Mouse (Mus musculus) intestine, postnatal 0 days (tissue): ENCODE data around the gene Nup50. TPM values are rescaled to one million over a fixed set of nuclear protein-coding genes. Genes with fewer than 3 reads are reported as not detected.
"Not testable (repeated sequence)": the region's sequence is repeated elsewhere in the genome, so short reads cannot be mapped to it uniquely, and the experiment has no call there.

Experiments
- ATAC-seq: fragments of 200-750 bp; cut with Nextera tagmentation; 2 replicates; pipeline ENCODE4 v1.8.0; 2017; ENCODE audit warnings: mild to moderate bottlenecking, moderate TSS enrichment, moderate library complexity
- H3K27ac ChIP-seq: fragments of 300-500 bp; sonication (generic); 2 replicates; pipeline ENCODE4 v1.5.1; 2014; ENCODE audit warnings: mild to moderate bottlenecking, low read depth, low read length, moderate library complexity
- H3K27me3 ChIP-seq: fragments of 300-500 bp; sonication (generic); replicated peaks from 2 replicates; pipeline ENCODE4 v1.6.1; 2014; ENCODE audit warnings: low read length, mixed read lengths; ENCODE audit not compliant: control insufficient read depth, insufficient read depth
- H3K36me3 ChIP-seq: fragments of 300-500 bp; sonication (generic); 2 replicates; pipeline ENCODE4 v1.6.1; 2014; ENCODE audit warnings: mild to moderate bottlenecking, moderate library complexity; ENCODE audit not compliant: control insufficient read depth, insufficient read depth
- H3K4me1 ChIP-seq: fragments of 300-500 bp; sonication (generic); replicated peaks from 2 replicates; pipeline ENCODE4 v1.6.1; 2014; ENCODE audit warnings: antibody characterized with exemption, low read length, mixed read lengths; ENCODE audit not compliant: control insufficient read depth, insufficient read depth
- H3K4me2 ChIP-seq: fragments of 300-500 bp; sonication (generic); replicated peaks from 2 replicates; pipeline ENCODE4 v1.6.1; 2014; ENCODE audit warnings: low read depth, mild to moderate bottlenecking, moderate library complexity
- H3K4me3 ChIP-seq: fragments of 300-500 bp; sonication (generic); 2 replicates; pipeline ENCODE4 v1.5.1; 2014; ENCODE audit warnings: low read depth, low read length
- H3K9ac ChIP-seq: fragments of 300-500 bp; sonication (generic); 2 replicates; pipeline ENCODE4 v1.6.1; 2014; ENCODE audit warnings: mild to moderate bottlenecking, low read depth, low read length
- H3K9me3 ChIP-seq: fragments of 300-500 bp; sonication (generic); 2 replicates; pipeline ENCODE4 v1.6.1; 2016; ENCODE audit warnings: mixed run types; ENCODE audit not compliant: control insufficient read depth
- CTCF ChIP-seq: sonication (generic); IDR thresholded peaks from 2 replicates; pipeline ENCODE4 v1.5.1; 2016; ENCODE audit warnings: low read depth, mild to moderate bottlenecking, control low read depth, antibody characterized with exemption, moderate library complexity
- WGBS: fragments of 180-500 bp; shearing (Covaris S2); extraction: QIAGEN DNeasy Blood & Tissue Kit; methylation state at CpG from one replicate; pipeline ENCODE4 v1.1.7; 2014; 5-methylcytosine and 5-hydroxymethylcytosine counted together
- polyA plus RNA-seq: library from polyadenylated mRNA; unstranded; fragments of >200 nt; fragmentation: Nextera tagmentation; extraction: Ambion mirVana; gene quantifications from 2 replicates; pipeline ENCODE4 v1.2.1, GENCODE M21; 2015

Nup50 gene
- 21.0 and 23.6 TPM in 2 replicates for polyA plus RNA-seq

GRCm38 (mm10) chr15:84922884-84923507, at the start of gene Nup50:
Gene Nup50, plus strand, starts transcription at chr15:84923411.
- peak within 1 kb of the TSS; percentile 90 for H3K9ac ChIP-seq
- WGBS: under 1% methylated on average over 60 of the region's 60 CpGs

GRCm38 (mm10) chr15:84873867-84874266, 49.3 kb upstream of the Nup50 start:
- no peak overlapping the region for H3K4me3 ChIP-seq
- no peak overlapping the region for H3K9ac ChIP-seq
- no peaks in the 10 kb centered on the region for H3K27me3 ChIP-seq
- no peaks in the 10 kb centered on the region for H3K9me3 ChIP-seq
- no peaks in the 10 kb centered on the region for H3K36me3 ChIP-seq
- 69% methylated on average over 4 of the region's 4 CpGs for WGBS
- H3K27ac ChIP-seq: no peak overlapping the region
- H3K4me2 ChIP-seq: no peak overlapping the region
- no peak for TF ChIP-seq CTCF
- no peaks in the 10 kb centered on the region for H3K4me1 ChIP-seq
- no peak for ATAC-seq

More at GRCm38 (mm10) chr15:84922884-84923507, at the start of gene Nup50:
- peak; percentile 93 for ATAC-seq
- peak within 1 kb of the TSS; percentile 81 for H3K4me3 ChIP-seq
- H3K9me3 ChIP-seq: no peaks in the 10 kb centered on the region
- H3K27ac ChIP-seq: peak within 1 kb of the TSS; percentile 96
- 0 out of 2 replicates have a peak, but pooled peaks cover 8% of the 10 kb centered on the region for H3K36me3 ChIP-seq
- H3K4me2 ChIP-seq: peak within 1 kb of the TSS; percentile 85
- no peaks in the 10 kb centered on the region for H3K27me3 ChIP-seq
- no peak for TF ChIP-seq CTCF
- 0 out of 2 replicates have a peak, but pooled peaks cover 3% of the 10 kb centered on the region for H3K4me1 ChIP-seq

DNA sequence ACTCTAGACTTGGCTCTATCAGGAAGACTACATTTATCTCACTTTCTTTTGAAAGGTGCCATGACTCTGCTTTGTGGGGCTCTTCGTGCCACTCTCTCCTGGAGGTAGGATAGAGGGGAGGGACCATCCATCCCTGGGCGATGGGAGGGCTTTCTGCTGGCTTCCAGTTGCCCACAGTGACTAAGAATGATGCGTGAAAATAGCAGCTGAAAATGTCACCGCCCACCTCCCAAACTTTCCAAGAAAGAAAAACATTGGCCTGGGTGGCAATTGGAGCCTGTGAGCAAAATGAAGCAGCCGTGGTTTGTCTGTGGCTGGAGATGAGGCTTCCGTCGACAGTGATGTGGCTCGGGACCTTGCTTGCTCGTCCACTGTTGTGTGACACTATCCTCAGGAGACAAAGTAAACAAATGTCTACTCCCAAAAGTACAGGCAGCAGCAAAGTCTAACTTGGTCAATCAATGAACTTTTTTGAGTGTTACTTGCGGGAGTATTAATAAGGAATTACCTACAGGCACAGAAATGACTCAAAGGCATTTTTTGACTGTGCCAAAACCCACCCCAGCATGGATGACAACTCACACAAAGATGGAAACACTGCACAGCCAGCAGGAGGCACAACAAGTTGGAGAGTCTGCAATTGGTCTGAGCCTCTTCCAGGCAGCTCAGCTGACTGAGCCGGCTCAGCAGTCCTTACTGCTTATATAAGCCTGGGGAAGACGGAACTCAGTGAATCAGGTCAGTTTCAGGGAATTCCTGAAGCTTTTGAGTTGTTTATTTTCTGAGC, 46.0 kb upstream of the Nup50 start:
- Histone ChIP-seq H3K4me1 (no peaks in the 10 kb centered on the region), H3K9me3 (no peaks in the 10 kb centered on the region), H3K4me3 (no peak overlapping the region), H3K27ac (no peak overlapping the region), H3K4me2 (no peak overlapping the region), H3K27me3 (no peaks in the 10 kb centered on the region), H3K9ac (no peak overlapping the region), H3K36me3 (no peaks in the 10 kb centered on the region)
- WGBS: 77% methylated on average over 12 of the region's 12 CpGs
- ATAC-seq: no peak
- TF ChIP-seq CTCF: no peak

DNA sequence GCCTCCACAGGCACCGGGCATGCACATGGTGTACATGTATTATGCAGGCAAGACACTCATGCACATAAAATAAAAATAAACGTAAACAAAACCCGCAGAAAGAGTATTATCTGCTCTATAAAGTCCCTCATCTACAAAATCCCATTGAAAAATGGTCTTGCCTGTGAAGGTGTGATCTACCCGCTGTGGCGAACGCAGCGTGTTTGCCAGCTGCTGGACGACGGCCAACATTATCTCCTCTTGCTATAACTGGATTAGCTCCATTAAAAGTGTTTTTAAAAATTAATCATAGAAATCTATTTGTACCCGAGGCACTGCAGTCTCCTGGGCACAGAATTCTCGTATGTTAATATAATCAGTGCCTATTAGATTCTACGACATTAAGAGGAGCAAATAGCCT, 35.1 kb upstream of the Nup50 start:
- H3K4me1 ChIP-seq: no peaks in the 10 kb centered on the region
- WGBS: 68% methylated on average over 12 of the region's 12 CpGs

DNA sequence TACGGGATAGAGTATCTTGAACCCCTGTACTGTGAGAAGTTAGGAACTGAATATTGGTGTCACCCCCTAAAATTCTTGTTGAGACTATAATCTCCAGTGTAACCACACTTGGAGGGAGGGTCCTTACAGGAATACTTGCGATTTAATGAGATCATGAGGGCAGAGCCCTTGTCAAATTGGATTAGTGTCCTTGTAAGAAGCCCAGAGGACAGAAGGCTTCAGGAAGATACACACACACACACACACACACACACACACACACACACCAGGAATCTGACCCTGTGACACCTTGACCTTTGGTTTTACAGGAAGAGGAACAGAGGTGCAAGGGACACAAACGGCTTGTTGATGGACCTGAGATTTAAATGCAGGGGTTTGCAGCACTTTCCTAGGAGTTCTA, 32.0 kb upstream of the Nup50 start:
- H3K9me3 ChIP-seq: no peaks in the 10 kb centered on the region
- no peak overlapping the region for H3K4me3 ChIP-seq
- ATAC-seq: no peak
- H3K36me3 ChIP-seq: no peaks in the 10 kb centered on the region
- H3K9ac ChIP-seq: no peak overlapping the region
- WGBS: 50% methylated on average over 3 of the region's 3 CpGs
- no peak overlapping the region for H3K27ac ChIP-seq
- TF ChIP-seq CTCF: no peak
- no peak overlapping the region for H3K4me2 ChIP-seq
- H3K27me3 ChIP-seq: no peaks in the 10 kb centered on the region
- H3K4me1 ChIP-seq: no peaks in the 10 kb centered on the region

More for the DNA sequence above, 35.1 kb upstream of the Nup50 start:
- Histone ChIP-seq H3K9ac (no peak overlapping the region), H3K9me3 (no peaks in the 10 kb centered on the region), H3K4me3 (no peak overlapping the region), H3K27ac (no peak overlapping the region), H3K4me2 (no peak overlapping the region), H3K27me3 (no peaks in the 10 kb centered on the region), H3K36me3 (no peaks in the 10 kb centered on the region)
- TF ChIP-seq CTCF: no peak
- no peak for ATAC-seq

DNA sequence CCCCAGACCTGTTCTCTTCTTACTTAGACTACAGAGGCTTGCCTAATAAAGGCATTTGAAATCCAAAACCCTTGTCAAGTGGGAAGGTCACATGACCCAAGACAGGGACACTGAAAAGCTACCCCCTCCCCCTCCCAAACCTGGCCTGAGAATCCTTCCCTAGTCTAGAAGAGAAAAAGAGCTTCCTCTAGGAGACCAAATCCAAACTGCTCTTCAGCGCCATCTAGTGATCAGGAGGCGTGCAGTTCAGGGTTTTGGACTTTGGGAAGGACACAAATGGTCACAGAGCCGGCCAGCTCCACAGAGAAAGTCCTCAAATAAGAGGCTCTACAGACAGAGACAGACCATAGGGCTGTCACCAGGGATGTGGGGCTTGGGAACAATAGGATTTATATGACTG, 31.6 kb upstream of the Nup50 start:
- no peak overlapping the region for H3K9ac ChIP-seq
- H3K36me3 ChIP-seq: no peaks in the 10 kb centered on the region
- H3K4me3 ChIP-seq: no peak overlapping the region
- H3K4me2 ChIP-seq: no peak overlapping the region
- peak; percentile 49; the same call in 1 of the 2 replicates for ATAC-seq
- no peak overlapping the region for H3K27ac ChIP-seq
- H3K9me3 ChIP-seq: no peaks in the 10 kb centered on the region
- no peaks in the 10 kb centered on the region for H3K27me3 ChIP-seq
- no peaks in the 10 kb centered on the region for H3K4me1 ChIP-seq
- TF ChIP-seq CTCF: peak; percentile 93
- WGBS: 4% methylated on average over 3 of the region's 3 CpGs

- not testable (repeated sequence) for H3K36me3 ChIP-seq, H3K27ac ChIP-seq, H3K9me3 ChIP-seq, H3K27me3 ChIP-seq, H3K4me1 ChIP-seq, H3K4me3 ChIP-seq, H3K9ac ChIP-seq, ATAC-seq, H3K4me2 ChIP-seq
- WGBS: 62% methylated on average over 10 of the region's 10 CpGs
Observed at GRCm38 (mm10) chr15:84896216-84896615, 27.0 kb upstream of the Nup50 start.
